Mouse (Mus musculus) frontal cortex, postnatal 10 days (tissue): ENCODE results near the gene Metap2.
"Not testable (repeated sequence)": the region's sequence is repeated elsewhere in the genome, so short reads cannot be mapped to it uniquely, and the experiment has no call there.

Source experiments
- DNase-seq, 2 experiments: peaks; one replicate each; pipeline ENCODE4 v3.0.0; 2022; ENCODE audit warnings: low spot score in 2 of 2, mixed read lengths in 1 of 2

Metap2 gene

GRCm38 (mm10) chr10:93846706-93847105, 50.2 kb downstream of the Metap2 start:
- no peak for DNase-seq

GRCm38 (mm10) chr10:93835115-93835514, 61.8 kb downstream of the Metap2 start:
- DNase-seq = not testable (repeated sequence)

GRCm38 (mm10) chr10:93834394-93834745, 62.5 kb downstream of the Metap2 start:
- DNase-seq = no peak

DNA sequence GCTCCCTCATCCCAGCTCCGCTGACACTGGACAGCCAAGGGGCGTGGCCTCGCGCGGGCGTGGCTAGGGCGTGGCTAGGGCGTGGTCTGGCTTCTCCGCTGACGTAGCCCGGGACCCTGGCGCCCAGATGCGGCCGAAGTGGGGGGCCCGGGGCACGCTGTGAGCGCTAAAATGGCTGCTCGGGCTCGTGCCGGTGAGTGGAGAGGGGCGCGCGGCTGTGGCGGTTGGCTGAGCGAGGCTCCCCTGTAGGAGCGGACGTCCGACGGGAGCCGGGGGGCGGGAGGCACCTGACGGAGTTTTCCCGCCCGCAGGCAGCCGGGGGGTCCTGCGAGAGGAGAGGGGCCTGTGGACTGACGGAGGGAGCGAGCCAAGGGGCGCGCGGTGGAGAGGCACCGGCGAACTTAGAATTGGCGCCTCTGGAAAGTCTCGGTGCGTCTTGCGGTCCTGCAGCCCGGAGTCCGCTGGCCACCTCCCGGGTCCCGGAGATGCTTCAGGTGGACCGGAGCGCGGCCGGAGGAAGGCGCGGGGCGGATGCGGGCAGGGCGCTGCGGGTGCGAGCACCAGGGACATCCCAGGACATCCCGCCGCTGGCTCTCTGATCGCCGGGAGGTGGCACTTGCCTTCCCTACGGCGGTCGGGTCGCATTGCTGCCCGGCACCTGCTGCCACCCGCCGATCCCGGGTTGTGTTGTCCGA, 63.0 kb downstream of the Metap2 start:
- peak in 1 of 2 experiments; percentile 24 for DNase-seq

DNA sequence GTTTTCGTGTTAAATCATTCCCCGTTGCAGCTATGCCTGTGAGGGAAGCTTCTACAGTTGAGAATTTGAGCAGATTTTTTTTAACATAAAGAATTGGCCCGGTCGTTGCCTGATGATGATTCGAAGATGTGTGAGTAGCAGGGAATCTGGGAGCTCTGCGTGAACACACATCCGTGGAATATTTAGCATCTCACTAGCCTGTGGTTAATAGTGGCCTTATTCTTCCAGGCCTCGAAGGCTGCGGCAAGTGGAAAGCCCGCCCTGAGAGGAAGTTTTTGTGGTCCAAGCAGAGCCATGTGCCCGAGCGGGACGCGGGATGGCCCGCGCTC, 63.6 kb downstream of the Metap2 start:
- DNase-seq = no peak

DNA sequence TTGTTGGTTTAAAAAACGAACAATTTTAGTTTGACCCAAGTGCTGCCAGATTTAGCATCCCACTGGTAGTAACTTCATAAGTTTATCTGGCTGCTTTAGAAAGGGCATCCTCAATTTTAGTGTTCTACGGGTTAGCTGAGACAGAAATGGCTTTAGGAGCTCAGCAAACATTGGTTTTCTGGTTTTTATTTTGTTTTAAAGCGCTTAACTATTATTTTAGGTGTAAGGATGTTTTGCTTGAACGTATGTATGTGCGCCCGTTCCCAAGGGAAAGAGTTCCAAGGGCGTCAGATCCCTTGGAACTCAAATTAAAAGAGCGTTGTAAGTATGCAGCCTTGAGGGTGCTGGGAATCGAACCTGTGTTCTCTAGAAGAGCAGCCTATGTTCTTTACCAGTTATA, 64.1 kb downstream of the Metap2 start:
- DNase-seq = no peak

- DNase-seq = no peak
Observed at GRCm38 (mm10) chr10:93831730-93832574, 64.9 kb downstream of the Metap2 start.

DNA sequence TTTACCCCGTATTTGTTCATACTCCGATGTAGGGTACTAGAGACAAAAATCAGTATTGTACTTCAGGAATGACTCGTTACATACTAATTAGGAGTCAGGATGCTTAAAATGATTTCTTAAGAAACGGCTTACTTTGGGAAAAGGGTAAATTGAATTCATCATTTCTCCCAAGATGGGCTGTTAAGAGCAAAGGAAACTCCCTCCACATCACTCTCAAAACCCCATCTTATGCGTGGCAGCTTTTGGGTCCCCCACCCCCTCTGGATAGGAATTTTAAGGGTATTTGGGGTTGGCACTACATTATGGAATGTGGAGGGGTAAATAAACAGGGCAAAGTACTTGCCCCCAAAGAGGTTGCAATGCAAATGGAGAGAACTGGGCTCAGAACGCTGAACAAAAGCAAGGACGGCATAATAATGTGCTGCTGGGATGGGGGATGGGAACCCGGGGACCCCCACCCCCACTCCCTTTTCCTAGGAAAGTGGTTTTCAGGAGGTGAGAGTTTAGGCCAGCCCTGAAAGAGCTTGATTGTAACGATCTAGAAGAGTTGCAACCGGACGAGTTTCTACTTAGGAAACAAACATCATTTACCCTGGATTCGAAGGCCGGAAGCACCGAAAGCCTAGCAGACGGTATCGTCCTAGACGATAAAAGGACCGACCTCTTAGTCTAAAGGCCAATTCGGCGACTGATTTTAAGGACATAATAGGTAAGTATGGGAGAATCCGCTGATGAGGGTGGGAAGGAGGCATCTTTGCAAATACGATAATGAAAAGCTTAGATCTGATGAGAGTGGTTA, 65.8 kb downstream of the Metap2 start, which contains the start of gene Usp44:
TSS of gene Usp44 (plus strand) at position 625 of the 799 bp plus-strand sequence.
- no peak for DNase-seq

GRCm38 (mm10) chr10:93829898-93830831, 66.7 kb downstream of the Metap2 start:
- no peak for DNase-seq

GRCm38 (mm10) chr10:93818661-93819060, 78.2 kb downstream of the Metap2 start:
- peak in 1 of 2 experiments; percentile 49 for DNase-seq

- DNase-seq = no peak
Observed at GRCm38 (mm10) chr10:93813755-93814154, 83.1 kb downstream of the Metap2 start.

DNA sequence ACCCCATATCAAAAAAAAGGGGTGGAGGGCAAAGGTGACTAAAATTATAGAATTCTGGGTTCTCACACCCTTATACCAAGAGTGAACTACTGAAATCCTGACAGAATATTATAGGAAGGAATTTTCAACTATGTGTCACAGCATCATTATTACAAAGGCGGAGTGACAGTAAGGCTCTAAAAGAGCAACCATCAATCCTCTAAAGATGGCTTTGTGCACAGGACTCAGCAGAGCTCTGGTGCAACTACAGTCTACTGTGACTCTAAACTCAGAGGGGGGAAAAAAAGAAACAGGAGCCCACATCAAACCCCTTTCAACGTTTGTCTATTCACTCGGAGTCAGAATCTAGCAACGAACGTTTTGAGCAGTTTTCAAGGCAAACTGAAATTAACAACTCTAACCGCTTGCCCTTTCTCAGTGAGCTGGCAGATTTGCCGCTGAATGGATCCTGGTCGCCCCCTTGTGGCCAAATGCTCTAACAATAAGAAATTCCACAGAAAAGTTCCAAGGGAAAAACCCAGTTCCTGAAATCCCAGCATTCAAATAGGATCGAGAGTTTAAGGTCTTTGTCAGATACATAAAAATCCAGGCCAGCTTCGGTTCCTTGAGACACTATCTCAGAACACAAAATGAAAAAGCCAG, 84.0 kb downstream of the Metap2 start:
- peak; percentile 27 to 77 for DNase-seq

GRCm38 (mm10) chr10:93812098-93812497, 84.8 kb downstream of the Metap2 start:
- no peak for DNase-seq

DNA sequence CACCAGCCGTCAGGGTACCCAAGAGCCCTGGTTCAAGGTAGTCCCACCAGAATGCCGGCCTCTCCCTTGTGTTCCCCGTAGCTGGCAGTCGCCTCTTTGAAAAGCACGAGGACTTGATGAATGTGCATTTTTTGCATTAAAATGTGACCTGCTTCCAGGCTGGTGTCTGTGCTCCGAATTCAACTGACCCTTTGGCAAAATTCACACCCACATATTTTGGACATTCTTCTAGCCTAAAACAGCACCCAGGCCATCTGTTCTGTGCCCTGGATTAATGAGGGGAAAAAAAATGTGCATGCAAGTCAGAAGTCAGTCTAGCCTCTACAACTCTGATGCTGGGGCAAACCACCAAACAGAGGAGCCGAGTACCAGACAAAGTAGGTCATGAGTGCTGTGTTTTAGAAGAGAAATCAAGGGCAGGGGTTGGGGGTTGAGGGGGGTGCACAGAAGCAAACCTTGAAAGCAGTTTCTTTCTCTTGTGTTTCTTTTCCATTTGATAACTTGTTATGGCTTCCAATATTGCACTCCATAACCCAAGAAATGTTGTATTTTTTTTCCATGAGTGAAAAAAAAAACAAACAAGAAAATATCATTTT, 86.2 kb downstream of the Metap2 start:
- DNase-seq = no peak

DNA sequence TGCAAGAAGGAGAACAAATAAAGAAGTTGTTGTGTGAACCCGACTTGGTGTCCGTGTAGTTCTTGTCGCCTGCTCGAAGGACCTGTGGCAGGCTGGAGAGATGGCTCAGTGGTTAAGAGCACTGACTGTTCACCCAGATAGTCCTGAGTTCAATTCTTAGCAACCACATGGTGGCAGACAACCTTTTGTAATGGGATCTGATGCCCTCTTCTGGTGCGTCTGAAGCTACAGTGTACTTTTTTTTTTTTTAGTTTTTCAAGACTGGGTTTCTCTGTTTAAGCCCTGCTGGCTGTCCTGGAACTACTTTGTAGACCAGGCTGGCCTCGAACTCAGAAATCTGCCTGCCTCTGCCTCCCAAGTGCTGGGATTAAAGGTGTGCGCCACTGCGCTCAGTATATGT, 87.5 kb downstream of the Metap2 start:
- DNase-seq = not testable (repeated sequence)
